Mouse (Mus musculus) kidney, adult 11 months (tissue): Measurements from ENCODE around the gene Tldc2.
A peak's percentile ranks its signal among the peaks of the same experiment; 100 is the strongest.

ENCODE experiments used
- DNase-seq: peaks from one replicate; pipeline ENCODE4 v3.0.0; 2022

Tldc2 gene

DNA sequence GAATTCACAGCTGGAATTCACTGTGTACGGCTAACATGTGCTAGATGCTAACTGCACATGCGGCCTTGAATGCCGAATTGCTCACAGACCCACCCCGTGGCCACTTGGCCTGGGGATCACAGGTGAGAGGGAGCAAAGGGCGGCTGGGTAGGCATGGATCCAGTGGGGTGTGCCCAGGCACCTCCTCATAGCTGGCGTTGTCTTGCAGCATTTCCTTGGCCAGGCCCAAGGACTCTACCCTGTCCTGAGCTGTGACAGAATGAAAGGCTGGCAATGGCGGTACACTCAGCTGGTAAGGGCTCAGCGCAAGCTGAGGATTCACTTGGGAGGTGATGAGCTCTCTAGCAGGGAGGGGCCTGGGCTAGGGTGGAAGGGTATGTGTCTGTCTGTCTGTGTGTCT lies at the start of gene Tldc2:
Gene Tldc2, plus strand, starts transcription at position 260 of the 400 bp plus-strand sequence.
- DNase-seq: peak; percentile 40

DNA sequence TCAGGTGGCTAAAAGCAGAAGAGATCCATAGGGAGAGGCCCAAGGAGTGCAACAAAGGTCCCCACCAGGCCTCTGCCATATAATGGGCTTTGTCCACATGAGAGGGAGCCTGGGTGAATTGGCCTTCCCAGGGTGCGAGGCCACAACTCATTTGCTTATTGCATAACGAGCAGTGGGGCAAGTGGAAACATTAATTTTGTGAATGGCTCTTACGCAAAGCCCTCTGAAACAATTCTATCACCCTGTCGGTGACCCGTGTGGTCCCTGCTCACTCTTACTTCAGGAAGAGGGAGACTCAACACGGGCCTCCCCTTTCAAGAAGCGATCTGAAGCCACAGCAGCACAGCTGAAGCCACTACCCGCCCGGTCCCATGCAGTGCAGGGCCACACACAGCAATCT lies 49.6 kb upstream of the Tldc2 start:
- DNase-seq: no peak

DNA sequence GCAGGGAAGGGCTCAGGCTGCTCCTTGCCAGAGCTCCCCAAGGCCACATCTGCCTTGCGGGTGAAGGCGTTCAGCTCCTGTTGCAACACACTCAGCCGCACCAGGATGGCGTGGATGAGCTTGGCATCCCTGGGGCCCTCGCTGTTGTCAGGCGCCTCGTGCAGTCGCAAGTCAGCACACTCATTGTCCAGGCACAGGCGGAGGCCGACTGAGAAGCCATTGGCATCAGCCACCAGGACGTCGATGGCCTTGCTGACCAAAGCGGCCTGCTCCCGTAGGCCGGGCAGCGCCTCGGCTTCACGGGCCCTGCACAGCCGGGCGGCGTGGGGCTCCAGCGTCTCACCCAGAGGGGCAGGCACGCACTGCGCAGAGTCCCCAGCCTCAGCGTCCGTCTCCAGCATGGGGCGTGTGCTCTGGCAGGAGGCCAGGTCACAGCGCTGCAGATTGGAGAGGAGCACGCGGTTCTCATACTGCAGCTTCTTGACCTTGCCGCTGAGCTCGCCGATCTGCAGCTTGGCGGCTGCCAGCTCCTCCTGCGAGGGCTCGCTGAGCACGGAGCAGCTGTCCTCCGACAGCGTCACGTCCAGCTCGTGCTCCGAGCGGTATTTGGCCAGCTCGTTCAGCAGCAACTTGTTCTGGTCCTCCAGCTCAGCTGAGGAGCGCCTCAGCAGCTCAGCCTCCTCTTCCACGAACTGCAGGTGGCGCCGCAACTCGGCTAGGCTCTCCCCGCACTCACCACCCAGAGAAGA lies 46.8 kb upstream of the Tldc2 start:
- no peak for DNase-seq

DNA sequence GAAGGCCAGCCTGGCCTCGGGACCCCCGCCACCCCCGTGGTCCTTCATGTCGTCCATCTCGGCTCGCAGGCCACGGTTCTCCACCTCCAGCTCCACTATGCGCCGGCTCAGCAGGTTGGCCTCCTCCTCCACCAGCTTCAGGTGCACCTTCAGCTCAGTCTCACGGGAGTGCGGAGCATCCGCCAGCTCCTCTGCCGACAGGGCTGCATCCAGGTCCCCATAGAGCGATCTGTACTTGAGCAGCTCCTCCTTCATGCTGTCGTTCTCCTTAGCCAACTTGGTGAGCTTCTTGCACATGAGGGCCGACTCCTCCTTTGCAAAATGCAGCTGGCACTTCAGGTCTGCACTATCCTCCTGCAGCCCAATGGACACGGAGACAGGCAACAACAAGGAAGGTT lies 46.2 kb upstream of the Tldc2 start:
- DNase-seq: no peak

DNA sequence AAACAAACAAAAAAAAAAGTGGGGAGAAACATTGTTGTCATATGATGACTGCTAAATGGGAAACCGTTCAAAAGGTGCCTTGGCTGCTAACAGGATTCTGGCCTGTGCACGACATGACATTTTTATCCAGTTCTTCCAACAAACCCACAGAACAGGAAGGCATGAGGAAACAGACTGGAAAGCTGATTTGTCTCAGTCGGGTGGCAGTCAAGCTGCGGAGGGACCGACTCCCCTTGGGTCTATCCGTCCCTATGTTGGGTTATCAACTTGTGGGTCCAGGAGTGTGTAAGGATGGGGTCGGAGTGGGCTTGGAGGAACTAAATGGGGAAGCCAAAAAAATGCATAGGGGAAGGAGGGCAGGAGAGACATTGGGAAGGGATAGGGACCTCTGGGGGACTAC lies 45.4 kb upstream of the Tldc2 start:
- no peak for DNase-seq

DNA sequence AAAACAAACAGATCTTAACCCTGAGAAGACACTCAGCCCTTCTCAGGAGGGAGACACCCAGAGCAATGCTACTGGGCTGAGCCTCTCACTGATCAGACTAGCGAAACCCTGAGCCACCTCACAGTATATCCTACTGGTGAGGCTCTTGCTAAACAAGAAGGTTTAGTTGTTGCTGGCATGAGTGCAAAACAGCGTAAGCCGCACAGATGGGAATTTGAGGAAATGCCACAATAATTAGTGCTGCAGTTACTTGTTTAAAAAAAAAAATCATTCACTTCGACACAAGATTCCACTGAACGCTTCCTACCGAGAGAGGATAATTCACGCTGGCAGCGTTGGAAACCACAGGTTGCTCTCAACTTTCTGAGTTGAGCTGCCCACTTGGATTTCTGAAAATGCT lies 43.3 kb upstream of the Tldc2 start:
- DNase-seq: no peak

DNA sequence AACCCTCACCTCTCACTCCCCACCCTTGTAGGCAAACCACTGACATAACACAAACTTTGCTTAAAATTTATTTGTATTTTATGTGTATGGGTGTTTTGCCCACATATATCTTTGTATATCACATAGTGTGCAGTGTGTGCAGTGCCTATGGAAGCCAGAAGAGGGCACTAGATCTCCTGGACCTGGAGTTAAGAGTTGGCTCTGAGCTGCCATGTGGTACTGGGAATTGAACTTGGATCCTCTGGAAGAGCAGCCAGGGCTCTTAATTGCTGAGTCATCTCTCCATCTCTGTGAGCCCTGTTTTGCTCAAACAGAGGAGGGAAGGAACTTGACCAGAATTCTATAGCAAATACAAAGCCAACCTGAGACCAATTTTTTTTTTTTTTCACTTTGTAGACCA lies 42.9 kb upstream of the Tldc2 start:
- DNase-seq: no peak

DNA sequence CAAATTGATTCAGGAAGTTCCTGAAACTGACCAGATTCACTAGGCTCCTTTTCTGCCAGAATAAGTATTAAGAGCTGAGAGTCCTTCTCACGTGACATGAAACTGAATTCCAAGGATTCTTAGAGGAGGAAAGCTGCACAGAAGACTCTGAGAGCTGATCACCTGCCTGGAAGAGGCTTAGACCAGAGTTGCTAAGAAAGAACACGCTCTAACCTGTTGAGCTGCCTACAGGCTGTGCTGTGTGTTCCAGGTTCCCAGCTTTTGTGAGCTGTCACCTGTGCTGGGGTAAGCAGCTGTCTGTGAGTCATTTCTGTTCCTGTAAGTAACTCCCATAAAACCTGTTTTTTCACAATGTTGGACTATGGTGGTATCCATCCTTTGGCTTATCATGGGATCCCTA lies 40.9 kb upstream of the Tldc2 start:
- DNase-seq: no peak

DNA sequence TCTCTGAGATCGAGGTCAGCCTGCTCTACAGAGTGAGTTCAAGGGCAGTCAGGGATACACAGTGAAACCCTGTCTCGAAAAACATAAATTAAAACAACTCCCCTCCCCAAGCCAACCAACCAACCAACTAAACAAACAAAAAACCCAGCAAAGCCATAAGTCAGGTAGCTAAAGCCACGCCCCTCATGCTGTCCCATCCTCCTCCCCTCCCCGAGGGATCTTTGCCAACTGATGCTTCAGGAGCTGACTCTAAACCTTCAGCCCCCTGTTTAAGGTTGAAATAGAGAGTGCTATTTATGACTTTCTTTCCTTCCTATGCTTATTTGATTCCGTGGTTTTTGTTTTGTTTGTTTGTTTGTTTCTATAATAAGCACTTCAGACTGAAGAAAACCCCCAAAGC lies 39.9 kb upstream of the Tldc2 start:
- DNase-seq: no peak

DNA sequence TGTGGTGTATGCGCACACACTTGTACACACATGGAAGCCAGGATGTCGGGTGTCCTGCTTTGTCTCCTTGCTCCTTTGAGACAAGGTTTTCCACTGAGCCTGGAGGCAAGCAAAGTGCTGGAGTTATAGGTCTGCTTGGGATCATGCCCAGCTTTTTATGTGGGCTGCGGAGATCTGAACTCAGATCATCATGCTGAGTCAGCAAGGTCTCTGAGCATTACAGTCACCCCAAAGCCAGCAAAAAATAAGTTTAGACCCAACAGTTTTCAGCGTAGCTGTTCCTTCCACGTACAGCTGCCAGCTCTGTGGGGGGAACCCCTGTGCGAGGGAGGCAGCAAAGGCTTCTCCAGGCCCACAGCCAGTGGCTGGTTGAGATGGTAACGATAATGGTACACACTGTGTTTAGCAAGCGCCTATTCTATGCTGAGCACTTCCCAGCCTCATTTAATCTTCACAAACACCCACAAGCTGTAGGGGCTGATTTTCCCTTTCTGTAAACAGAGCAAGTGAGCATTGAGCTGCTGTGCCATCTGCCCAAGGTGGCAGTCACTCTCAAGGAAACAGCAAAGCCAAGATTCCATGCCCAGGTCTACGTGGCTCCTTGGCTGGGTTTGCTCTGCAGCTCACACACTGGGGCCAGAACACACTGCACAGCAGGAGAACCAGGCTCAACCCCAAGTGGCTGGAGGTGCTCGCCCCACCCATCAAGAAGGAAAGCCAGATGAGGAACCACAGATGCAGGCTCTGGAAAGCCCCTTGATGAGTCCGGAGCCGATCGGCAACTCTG lies 38.3 kb upstream of the Tldc2 start:
- DNase-seq: no peak

DNA sequence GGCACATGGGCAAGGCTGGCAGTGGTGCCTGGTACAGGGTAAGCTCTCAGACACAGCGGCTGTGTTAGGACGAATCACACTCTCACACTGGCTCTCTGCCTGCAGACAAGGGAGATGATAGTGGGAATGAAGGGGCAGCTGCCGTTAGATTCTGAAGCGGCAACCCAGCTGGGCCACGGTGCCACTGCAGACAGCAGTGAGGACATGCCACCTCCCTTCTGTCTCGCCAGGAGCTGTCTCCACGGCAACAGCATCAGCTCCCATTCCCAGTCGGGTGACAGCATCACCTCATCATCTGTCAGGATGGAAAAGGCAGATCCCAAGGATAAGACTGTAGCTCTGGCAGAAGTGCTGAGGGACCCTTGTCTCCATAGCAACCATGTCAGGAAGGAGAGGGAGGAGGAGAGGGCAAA lies 37.0 kb upstream of the Tldc2 start:
- DNase-seq: no peak

DNA sequence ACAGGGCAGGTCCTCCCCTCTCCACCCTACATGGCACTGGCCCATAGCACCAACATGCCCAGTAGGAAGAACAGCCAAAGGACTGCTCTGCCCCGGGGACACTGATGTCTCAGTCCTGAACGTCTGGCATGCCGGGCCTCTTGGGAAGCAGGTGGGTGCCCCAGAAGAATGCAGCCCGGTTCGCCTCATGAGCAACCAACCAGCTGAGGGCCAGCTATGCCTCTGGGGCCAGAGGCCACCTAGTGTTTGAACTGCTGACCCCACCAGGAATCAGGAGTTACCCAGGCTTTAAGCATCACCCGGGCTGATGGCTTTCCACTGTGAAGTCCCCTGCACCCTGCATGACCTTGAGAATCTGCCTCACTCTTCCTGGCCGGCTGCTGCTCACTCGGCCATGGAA lies 34.4 kb upstream of the Tldc2 start:
- peak; percentile 45 for DNase-seq

DNA sequence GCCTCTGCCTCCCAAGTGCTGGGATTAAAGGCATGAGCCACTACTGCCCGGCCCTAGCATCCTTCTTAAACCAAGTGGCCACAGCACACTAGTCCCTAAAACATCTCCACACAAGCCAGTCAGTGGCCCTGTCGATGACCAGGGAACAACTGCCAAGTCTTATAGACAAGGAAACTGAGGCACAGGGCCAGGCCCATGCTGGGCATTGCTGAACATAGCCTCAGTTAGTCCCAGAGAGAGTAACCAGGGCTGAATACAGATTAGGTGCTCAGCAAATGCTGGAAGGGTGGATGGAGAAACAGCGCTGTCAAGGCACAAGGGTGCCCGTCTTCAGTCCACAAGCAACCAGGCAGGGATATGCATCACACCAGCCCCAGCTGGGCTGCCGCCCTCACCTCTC lies 33.7 kb upstream of the Tldc2 start:
- no peak for DNase-seq

DNA sequence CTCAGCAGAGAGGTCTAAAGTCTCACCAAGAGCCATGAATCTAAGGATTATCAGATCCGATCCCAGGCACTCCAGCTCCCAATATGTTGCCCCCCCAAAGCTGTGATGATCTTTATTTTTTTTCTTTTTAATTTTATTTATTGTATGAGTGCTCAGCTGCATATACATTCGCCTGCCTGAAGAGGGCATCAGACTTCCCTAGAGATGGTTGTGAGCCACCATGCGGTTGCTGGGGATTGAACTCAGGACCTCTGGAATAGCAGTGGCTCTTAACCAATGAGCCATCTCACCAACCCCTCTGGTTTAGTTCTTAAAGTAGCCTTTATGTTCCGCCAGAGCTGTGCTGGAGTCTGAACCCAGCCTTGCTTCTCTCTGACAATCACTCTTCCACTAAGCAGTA lies 33.1 kb upstream of the Tldc2 start:
- no peak for DNase-seq

DNA sequence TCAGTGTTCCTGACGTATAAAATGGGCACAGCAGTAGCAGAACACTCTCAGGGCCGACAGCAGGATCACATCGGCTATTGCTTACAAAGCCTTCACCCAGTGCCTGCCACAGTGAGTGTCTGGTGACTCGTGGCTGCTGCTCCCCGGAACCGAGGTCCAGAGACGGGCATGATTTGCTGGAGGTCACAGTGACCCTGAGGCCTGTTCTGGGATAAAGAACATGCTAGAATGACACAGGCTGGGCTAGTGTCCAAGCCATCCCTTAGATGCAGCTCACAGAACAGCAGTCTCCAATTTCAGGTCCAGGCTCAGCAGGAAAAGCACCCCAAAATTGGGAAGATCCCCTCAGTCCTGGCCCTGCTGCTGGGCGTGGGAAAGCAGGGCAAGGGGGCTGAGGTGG lies 32.6 kb upstream of the Tldc2 start:
- DNase-seq: peak; percentile 37

DNA sequence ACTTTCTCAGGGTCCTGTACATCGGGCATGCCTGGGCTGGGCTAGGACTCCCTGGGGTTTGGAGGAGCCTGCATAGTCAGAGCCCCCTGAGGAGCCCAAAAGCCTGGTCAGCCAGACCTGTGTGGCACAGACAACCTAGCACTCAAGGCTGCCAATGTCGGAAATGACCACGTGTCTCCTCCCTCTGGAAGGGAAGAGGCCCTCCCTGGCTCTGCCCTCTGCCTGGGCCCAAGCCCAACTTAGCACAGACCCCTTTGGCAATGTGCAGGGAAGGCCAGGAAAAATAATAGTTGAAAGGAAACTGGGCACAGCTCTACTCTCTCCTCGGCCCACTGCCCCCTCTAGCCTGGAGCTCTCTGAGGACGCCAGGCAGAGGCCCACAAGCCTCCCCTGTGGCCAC lies 32.0 kb upstream of the Tldc2 start:
- DNase-seq: peak; percentile 33

DNA sequence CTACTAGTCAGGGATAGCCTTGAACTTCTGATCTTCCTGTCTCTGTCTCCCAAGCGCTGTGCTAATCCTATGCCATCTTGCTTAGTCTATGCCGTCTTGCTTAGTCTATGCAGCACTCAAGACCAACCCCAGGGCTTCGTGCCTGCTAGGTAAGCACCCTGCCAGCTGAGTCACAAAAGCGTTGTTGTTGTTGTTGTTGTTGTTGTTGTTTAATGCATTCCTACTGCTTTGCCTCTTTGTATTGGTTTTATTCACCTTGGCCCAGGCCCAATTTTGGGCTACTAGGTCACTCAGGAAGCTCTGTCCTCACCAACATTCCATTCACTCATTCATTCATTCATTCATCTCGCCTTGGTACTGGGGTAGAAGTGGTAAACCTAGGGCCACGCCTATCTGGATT lies 31.1 kb upstream of the Tldc2 start:
- no peak for DNase-seq

DNA sequence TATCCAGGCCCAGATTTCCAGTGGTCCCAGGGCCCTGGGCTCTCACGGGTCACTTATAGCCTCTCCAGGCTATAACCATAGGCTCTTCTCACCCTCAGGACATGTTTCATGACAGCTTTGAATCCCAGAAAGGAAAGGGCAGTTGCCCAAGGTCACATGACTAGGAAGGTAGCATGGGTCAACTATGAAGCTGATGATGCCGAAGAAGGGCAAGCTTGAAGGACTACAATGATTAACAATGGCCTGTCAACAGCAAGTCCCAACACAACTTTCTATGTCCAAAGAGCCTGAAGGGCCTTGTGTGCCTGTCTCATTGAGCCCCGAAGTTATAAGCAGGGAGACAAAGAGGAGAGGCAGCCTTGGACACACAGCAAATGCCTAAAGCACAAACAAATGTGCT lies 29.7 kb upstream of the Tldc2 start:
- DNase-seq: no peak

DNA sequence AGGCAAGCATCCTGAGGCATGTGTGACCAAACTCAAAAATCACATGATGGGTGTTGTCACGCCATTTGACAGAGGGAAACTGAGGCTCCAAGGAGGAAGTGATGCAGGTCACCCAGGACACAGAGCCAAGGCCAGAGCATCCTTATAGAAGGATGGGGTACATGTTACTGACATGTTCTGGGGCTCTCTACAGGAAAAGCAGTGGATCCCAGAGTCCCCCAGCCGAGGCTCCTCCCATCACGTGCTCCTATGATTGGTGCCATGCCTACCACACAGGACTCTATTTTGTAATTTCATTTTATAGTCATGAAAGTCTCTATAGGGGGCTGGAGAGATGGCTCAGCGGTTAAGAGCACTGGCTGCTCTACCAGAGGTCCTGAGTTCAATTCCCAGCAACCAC lies 29.1 kb upstream of the Tldc2 start:
- no peak for DNase-seq

DNA sequence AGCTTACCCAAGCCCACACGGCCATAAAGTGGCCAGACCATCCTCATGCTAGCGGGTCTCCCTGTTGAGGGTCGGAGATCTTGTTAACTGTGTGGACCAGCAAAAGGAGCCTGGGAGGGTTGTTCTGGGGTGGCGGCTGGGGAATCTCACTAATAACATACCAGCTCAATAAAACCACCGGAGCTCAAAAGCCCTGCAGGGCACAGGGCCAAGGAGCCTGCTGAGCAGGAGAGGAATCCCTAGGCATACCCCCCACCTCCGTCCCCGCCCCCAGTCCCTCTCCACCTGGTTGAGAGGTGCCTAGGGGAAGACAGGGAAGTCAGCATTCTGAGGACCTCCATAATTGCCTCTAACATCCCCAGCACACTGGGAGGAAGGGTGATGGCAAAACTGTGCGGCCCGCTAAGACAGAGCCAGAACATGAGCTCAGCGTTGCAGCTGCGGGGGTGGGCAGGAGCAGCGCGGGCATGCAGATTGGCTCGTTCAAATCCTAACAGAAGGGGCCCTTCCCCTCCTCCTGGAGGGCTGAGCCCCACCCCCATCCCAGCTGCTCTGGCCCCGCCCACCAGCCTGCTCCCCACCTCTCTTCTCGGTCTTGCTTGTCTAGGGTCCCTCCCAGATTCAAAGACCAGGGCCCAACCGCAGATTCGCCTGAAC lies 28.4 kb upstream of the Tldc2 start:
- DNase-seq: no peak

DNA sequence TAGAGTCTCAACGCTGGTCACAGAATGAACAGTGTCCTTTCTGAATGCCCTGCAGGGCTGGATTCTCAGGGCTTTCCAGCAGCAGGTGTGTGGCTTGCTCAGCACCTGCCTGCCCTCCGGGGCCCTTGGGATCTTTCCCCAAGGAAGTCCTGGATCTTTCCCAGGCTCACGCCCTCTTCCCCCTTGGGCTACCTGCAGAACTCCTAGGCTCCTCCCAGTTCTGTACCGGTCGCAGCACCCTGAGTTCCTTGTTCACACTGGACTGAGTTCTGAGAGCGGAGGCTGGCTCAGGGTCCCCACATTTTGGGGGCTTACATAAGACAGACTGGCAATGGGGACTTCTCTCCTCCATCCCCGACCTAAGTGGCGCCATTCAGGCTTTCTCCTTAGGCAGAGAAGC lies 27.7 kb upstream of the Tldc2 start:
- no peak for DNase-seq

DNA sequence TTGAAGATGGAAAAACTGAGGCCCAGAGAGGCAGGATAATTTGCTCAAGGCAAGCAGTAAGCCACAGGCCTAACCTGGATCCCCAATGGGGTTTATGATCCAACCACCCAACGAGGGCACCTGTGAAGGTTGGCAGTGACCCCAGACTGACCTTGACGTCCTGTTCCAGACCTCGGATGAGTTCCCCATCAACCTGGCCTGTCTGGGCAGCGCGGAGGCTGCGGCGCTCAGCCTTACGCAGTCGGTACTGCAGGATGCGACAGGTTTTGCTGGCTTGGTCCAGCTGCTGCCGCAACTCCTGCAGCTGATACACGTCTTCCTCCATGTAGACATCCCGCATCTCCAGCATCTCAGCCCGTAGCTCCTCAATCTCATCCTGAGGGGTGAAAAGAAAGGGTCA lies 26.8 kb upstream of the Tldc2 start:
- DNase-seq: no peak

DNA sequence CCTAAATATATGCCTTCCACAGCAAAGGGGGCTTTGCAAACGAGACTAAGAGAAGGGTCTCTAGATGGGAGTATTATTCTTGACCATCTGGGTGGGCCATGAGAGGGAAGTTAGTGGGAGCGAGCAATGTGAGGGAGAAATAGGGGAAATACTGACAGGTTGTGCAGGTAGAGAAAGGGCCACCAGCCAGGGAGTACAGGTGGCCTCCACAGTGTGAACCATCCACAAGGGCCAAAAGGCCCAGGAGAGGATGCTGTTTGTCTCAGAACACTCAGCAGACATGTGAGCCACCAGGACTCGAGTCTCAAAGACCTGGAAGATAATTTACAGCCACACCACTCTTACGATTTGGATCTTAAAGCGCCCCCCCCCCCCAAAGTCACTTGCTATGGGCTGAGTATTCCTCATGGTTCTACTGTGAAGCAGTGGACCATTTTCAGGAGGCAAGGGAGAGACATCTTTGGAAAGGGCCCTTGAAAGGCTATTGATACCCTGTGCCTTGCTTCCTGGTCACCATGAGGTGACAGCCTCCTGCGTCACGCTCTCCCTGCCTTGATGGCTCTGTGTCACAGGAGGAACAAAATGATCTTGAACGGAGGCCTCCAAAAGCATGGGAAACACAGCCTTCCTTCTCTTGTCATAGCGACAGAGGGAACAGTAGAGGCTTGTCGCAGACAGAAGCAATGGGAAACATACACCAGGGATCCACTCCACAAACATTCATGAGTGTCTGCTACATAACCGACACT lies 26.1 kb upstream of the Tldc2 start:
- DNase-seq: no peak
